Mouse (Mus musculus): Measurements from ENCODE around the gene Rps16.
A peak's percentile ranks its signal among the peaks of the same experiment; 100 is the strongest.

Gene Rps16

DNA sequence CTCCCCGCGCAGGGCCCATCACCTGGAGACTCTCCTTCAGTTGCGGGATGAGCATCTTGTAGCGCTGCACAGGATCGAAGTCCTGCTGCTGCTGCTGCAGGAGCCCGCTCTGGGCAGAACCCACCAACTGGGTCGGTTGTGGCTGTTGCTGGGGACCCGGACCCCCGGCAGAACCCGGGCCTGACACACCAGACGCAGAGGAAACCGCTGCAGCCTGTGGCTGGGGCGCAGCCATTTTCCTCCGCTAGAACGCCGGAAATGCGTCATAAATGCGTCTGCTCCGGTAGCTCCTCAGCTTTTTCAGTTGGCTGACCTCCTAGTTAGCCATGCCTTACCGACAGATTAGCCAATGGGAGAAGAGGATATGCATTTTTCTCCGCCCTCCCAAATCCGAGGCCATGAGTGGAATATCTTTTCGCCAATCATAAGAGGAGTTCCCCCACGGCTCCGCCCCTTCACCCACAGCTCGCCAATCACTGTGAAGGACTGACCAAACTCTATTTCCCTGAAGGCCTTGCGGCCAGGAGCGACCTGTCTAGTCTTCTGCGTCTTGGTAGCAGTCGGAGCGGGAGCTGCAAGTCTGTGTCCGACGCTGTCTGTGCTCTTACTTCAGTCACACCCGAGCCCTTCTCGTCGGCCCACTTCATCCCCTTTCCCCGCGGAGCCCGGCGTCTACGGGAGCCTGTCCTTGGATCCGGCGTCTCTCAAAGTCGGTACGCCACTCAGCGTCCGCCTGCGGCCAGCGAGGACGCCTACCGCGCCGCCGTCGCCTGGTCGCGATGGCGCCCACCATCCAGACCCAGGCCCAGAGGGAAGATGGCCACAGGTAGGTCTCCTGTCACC is 42.2 kb downstream of the Rps16 start, which contains the start of the genes Med29 and Paf1:
TSS of gene Med29 (minus strand) at position 280 of the 843 bp plus-strand sequence.
TSS of gene Paf1 (plus strand) at position 523 of the 843 bp plus-strand sequence.
- peak; percentile 74 for DNase-seq (ENCODE audit: low spot score)

DNA sequence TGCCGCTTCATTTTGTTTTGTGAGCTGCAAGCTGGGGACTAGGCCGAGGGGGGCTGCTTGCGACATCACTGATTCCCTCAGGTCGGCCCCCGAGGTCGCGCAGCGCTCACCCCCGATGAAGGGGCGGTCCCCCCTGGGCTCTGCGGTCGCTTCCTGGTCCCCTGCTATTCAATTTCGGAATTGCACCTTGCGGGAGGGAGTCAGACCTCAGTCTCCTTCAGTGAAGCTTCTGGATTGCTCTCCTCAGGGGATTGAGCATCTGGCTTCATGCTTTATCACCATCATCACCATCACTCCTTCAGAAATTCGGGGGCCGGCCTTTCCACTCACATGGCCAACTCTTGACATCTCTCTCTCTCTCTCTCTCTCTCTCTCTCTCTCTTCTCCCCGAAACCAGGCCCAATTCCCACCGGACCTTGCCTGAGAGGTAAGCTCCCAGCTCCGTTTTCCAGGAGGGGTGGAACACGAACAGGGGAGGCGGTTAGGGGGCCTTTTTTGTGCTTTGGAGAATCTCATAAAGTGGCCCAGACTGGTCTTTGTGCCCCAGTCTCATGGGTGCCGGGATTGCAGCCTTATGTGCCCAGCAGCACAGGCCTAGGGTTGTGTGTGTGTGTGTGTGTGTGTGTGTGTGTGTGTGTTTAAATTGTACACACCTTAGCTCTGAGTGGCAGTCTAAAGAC is 43.0 kb downstream of the Rps16 start:
- no peak for DNase-seq (ENCODE audit: low spot score)

DNA sequence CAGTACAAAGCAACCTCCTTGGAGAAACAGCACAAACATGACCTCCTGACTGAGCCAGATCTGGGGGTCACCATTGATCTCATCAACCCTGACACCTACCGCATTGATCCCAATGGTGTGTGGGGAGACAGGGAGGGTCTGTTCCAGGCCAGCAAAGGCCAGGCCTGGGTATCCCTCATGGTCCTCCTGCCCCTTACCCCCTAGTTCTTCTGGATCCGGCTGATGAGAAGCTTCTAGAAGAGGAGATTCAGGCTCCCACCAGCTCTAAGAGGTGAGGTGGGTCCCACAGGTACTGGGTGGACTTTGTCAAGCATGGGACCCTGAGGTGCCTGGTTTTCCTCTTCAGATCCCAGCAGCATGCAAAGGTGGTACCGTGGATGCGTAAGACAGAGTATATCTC is 45.0 kb downstream of the Rps16 start:
- no peak for DNase-seq (ENCODE audit: low spot score)

DNA sequence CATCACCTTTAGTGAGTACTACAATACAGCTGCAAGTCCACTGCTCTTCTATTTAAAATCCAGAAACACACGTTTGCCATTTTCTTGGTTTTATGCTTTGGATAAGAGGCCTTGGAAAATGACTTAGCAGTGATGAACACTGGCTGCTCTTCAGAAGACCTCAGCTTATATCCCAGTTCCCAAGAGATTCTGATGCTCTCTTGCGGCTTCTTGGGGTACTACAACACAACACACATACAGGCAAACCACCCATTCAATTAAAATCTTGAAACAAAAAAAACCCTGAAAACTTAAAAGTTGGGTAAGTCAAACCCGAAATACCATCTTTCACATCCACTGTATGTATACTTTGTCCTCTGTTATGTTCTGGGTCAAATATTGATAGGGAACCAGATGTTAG is 47.5 kb downstream of the Rps16 start:
- no peak for DNase-seq (ENCODE audit: low spot score)

DNA sequence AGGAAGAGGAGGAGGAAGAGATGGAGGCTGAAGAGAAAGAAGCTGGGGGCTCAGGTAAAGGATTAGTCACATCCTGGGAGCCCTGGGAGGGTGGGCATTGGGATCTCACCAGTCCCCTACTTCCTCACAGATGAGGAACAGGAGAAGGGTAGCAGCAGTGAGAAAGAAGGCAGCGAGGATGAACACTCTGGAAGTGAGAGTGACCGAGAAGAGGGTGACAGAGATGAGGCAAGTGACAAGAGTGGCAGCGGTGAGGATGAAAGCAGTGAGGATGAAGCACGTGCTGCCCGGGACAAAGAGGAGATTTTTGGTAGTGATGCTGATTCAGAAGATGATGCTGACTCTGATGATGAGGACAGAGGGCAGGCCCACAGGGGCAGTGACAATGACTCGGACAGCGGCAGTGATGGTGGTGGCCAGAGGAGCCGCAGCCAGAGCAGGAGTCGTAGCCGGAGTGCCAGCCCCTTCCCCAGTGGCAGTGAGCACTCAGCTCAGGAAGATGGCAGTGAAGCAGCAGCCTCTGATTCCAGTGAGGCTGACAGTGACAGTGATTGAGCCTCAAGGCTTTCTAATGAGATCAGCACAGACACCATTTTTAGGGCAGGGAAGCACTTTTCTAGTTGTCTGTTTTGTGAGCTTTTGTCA is 48.4 kb downstream of the Rps16 start:
- no peak for DNase-seq (ENCODE audit: low spot score)

DNA sequence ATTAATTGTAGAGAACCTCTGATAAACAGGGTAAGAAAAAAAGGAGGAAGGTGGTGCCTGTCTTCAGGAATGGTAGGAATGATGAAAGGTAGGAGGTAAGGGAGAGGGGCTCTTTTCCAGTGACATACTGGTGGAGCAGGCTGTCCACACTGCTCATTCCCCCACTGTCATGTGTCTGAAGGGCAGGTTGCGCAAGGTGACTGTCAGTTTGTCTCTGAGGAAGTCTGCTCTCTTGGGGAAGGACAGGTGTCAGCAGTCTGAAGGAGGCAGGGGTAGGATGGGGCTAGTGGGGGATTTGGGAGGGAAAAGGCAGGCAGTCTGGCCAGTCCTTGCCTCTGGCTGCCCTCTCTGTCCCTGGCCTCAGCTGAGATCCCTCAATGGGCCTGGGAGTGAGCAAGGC is 50.6 kb downstream of the Rps16 start:
- DNase-seq (ENCODE audit: low spot score), result no peak

DNA sequence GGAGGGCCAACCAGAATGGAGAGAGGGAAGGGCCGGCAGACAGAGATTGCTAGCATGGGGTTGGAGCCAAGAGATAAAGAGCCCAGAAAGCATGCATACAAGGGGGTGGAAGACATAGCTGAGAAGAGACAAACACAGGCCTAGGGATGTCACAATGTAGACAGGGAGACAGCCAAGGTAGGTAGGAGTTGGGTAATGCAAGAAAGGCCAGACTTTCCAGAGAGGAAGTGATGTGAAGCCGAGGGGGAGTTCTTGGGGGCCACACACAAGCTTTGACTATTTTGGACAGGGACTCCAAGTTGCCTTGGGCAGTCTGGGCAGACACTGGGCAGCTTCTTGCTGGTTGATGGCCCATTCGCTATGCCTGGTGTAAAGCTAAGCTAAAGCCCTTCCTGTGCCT is 51.5 kb downstream of the Rps16 start:
- no peak for DNase-seq (ENCODE audit: low spot score)
